Mouse (Mus musculus): ENCODE results near the gene Wnt16.

The Wnt16 gene

DNA sequence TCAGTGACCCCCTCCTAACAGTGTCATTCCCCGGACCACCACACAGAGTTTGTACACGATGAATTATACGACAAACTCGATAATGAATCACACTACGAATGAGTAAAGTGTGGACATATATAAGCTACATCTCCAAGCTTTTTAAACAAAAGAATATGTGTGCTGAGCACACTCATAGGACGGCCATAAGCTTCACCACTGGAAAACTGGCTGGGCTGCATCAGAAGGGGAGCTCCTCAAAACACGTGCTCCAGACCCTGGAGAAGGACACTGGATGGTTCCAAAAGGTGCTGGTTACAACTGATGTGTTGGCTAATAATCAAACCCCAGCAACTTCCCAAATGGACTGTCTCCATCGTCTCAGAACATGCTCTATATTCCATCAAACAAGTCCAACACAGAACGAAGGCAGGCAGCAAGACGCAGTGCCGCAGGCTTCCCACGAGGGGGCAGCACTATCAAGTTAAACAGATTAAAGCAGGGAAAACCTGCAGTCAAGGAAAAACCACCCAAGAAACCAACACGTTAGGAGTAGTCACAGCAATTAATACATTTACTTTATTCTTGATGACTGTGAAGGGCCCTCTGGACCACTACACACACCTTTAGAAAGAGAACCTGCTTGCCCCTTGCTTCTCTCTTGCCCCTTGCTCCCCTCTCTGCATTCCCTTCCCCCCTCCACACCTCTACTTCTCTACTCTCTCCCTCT, 37.5 kb downstream of the Wnt16 start:
- peak; percentile 86 for ATAC-seq (ENCODE audit: low TSS enrichment)

DNA sequence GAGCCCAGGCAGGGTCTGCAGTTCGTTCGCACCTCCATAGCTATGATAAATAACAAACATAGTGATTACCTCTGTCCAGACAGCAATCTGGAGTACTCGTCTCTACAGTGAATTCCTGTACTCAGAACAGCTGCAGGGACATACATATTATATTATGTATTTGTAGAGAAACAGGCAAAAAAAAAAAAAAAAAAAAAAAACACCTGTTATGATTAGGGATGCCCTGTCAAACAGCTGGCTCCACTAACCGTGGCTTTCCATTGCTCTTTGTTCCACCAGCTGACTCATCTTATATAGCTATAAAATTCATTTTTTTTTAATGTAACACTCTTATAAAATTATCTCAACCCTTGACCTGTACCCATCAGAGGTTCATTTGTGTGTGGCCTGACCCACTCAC, 38.3 kb downstream of the Wnt16 start:
- no peak for ATAC-seq (ENCODE audit: low TSS enrichment)

DNA sequence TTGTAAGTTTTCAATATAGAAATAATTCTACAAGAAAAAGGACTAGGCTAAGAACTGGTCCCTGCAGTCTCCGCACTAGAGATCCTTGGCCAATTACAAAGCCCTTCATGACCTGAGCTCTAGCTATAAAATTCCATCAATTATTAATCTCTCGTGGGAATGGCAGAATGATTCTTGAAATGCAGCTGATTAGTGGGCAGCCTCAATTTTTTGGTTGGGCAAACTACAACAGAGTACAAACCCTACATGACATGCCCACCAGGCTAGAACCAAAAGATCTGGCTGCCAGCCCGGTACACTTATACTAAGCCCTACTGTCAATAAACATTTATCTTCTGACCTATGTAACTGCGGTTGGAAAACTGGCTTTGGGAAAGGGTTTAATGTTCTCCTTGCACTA, 39.1 kb downstream of the Wnt16 start:
- no peak for ATAC-seq (ENCODE audit: low TSS enrichment)

DNA sequence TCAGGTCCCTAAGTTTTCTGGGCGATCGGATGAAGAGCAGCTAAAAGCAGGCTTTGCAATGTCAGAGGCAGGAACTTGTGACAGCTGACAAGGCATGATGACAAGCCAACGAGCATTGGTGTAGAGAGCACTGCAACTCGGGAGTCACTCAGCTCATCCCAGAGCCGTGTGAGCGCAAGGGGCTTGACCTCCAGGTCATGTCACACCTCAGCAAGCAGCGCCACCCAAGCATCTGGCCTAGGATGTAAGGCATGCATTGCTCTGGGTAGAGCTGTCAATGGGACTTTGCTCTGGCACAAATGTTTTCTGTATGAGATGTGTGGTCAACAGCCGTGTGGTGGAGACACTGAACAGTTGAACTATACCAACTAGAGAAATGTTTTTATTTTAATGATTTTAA, 39.9 kb downstream of the Wnt16 start:
- no peak for ATAC-seq (ENCODE audit: low TSS enrichment)

DNA sequence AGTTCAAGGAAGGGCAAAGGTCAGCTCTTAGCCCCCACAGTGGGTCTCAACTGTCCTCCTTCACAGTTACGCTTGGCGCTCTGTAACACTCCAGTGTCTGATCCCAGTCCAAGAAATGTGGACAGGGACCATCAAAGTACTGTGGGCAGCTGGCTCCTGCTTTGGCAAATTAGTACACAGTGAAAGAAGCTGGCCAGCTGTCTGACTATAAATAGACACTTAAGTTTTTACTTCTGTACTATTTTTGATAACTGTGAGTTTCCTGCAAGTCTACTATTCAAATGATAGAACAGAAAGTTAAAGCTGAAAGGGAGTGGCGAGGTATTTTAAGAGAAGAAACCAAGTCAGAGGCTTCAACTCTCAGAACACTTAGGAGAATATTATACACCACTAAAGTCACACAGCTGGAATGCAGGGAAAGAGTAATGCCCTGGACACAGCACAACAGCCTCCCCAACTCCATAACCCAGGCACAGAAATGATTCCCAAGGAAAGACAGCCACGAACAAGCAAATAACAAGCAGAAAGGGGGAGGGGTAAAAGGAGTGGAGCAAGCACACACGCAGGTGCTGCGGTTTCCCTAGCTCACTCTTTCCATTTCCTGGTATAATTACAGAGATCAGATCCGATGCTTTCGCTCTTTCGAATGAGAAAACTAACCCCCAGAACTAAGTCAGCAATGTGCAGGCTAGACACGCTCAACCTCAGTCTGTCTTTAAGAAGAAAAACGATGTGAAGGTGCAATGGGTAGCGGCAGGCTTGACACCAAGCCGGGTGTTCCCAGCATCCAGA, 42.3 kb downstream of the Wnt16 start:
- peak; percentile 62 for ATAC-seq (ENCODE audit: low TSS enrichment)

DNA sequence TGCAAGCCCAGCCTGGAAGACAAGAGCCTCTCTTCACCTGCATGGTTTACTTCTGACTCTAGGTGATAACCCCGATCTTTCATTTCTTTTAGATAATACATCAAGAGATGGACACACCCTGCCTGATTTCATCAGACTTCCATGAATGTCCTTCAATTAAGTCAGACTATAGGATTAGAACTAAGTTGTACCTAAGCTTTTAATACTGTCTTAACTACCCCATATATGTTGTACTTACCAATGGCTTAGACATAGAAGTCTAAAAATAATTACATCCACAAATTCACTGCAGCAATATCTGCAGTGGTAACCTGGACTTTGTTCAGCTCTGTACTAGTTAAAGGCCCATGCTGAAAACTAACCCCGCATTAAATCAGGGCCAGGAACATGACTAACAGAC, 44.5 kb downstream of the Wnt16 start:
- ATAC-seq (ENCODE audit: low TSS enrichment): no peak

DNA sequence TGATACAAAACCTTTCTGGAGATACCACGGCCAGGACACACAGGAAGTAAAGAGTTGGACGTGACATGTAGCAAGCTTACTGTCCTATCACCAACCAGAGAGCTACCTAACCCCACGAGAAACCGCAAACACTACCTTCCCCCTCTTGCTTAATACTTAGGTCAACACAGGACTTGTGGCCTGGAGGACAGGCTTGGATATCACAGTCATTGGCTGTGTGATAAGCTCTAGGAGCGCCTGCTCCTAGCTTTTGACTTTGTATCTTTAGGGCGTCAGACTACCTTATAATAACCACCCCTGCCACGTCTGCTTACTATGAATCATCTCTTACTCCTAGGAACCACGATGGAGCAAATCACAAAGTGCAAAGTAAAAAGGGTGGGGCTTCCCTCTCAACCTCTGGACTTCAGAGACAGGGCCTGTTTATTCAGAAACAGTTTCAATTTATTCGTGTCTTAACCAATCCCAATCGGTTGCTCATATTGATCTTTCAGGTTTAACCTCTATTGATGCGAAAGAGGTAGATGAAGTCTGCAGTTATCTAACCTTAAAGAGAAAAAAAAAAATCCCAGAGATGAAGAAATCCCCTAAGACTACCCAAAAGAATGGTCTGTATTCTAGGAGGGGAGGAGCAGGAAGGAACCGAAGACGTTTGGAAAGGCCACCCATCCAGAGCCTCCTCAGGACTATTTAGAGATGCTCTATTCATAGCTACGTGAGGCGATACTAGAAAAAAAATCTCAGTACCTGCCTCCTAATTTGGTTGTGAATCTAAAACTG, 51.9 kb downstream of the Wnt16 start:
- ATAC-seq (ENCODE audit: low TSS enrichment): no peak

DNA sequence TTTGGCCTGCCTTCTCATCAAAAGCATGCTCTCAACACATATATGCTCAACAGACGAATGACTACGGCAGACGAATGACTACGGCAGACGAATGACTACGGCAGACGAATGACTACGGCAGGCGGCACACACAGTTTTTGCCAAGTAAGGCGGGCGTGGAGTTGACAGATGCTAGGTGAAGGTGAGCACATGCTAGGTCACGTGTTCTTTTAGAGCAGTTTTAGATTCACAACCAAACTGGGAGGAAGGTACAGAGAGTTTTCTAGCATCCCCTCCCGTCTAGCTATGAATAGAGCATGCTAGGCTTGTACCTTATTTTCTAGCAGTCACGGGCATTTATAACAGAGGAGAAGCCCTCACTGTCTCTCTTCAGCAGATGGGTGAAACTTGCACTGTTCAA, 52.8 kb downstream of the Wnt16 start:
- ATAC-seq (ENCODE audit: low TSS enrichment): no peak

DNA sequence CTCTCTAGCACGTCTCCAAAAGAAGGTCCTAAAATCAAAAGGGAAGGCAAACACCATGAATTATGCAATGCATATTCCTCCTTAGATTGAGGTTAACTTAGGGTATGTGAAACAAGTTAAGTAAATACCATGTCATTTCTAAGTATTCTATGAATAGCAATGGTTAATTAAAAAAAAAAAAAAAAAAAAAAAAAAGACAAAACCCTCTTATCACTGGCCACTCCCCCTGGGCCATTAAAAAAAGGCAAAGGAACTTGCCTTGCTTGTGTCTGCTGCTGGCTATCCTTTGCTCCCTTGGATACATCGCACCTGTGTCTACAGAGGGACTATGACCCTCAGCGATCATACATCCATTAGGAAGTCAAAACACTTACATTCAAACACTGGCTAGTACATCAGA, 55.3 kb downstream of the Wnt16 start:
- ATAC-seq (ENCODE audit: low TSS enrichment): no peak

DNA sequence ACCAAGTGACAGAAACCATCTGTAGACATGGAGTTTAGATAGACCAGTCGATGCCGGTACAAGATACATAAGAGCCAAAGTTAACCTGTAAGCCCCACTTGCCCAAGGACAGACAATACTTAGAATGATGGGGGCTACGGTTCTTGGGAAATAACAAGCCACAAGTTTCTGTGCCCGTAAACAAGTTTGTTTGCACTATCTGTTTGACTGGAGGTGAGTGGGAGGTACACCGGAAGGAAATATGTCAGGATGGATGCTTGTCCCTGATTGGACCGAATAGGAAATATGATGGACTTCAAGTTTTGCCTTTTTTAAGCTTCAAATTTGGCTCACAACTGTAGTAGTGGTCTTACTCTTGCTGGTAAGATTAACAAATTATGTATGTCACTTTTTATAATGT, 55.7 kb downstream of the Wnt16 start:
- no peak for ATAC-seq (ENCODE audit: low TSS enrichment)

DNA sequence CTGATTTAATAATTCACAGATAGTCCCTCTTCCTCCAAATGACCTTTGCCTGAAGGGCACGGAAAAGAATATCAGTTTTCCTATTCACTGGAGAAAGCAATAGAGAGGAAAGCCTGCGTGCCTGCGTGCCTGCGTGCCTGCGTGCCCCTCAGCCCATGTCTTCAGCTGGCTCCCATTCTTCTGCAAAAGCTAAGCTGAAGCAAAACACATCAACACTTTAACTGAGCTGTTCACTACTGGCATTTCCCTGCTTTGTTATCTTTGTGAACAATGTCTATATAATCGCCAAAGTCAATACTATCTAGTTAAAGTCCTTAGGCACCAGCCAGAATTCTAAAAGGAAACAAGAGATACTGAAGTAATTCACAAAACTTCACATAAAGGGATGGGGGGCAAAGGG, 56.4 kb downstream of the Wnt16 start:
- no peak for ATAC-seq (ENCODE audit: low TSS enrichment)

DNA sequence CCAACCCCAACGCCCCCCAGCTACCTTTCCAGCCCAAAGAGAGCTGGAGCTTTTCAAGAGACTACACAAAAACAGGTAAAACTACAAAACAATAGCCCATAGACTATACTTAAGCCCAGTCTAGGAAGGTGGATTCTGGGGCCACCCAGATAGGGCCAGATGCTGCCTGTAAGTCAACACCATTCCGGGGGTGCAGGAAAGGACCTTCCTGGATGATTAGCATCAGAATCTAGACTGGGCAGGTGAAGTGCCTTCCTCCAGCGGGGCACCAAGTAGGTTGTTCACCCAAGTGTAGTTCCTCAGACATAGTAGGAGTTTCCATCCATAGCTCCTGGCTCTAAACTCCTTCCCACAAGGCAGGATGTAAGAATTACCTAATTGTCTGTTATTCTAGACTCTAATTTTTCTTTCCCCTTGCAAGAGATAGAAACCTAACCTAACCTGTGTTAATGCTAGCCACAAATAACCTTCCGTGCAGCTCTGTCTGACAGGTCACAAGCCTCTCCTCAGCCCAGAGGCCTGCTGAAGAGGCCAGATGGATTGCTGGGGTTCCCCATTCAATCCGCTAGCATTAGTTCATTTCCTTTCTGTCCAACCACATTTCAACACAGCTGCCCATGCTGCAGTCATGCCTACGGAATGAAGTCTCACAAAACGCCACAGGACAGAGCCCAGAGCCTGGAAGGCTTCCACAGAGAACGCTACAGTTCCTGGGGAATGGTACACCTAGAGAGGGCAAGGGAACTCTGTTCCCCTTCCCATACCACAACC, 59.3 kb downstream of the Wnt16 start:
- no peak for ATAC-seq (ENCODE audit: low TSS enrichment)

Measured in frontal cortex, adult (tissue).